Mouse (Mus musculus): ENCODE data around the gene Srarp.

Gene Srarp

GRCm38 (mm10) chr4:141456193-141456938 is 20.5 kb upstream of the Srarp start:
- no peak for DNase-seq

DNA sequence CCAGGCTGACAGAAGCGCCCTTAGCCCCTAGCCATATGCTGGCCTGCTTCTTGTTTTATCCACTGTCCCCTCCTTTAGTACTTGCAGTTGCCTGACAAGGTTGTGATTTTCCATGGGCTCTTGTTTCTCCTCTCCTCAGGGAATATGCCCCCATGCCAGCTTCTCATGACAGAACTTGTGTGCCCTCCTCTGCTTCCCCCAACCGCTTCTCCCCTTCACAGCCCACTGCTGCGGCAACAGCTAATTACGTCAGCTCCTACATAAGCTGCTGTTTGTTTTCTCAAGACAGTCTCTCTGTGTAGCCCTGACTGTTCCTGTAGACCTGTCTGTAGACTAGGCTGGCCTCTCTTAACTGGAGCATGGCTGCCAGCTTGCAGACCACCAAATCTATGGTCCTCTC is 19.6 kb upstream of the Srarp start:
- no peak for DNase-seq

- DNase-seq: no peak
Measured at GRCm38 (mm10) chr4:141454581-141455350, 18.9 kb upstream of the Srarp start.

GRCm38 (mm10) chr4:141451916-141452450 is 16.1 kb upstream of the Srarp start:
- DNase-seq: no peak

DNA sequence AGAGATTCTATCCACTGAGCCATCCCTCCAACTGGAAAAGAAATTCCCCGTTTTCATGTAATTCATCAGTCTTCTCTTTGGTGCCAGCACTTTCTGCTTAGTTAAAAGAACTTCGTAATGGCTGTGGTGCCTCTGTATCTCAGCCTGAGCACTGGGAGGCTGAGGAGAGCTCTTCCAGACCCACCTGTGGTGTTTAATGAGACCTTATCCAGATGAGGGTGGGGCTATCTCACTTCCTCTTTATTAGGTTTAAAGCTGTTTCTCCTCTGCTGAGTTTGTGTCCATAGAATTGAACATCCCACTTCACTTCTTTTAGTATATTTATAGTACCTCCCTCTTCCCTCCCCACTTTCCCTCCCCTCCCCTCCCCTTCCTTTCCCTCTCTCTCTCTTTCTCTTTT is 15.3 kb upstream of the Srarp start:
- no peak for DNase-seq

DNA sequence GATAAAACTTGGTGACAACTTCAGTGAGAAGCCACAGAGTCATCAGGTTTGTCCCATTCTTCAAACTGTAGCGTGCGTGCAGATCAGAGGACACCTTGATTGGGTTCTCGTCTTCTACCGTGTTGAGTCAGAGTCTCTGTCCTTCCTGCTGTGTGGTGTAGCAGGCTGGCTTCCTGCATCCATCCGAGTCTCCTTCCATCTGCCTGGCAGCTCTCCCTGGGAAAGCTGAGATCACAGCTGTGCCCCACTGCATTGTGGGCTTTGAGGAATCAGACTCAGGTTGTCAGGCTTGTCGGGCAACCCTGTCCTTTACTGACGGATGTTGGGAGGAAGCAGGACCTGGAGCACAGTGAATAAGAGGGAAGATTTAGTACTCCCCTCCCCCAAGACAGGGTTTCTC is 10.3 kb upstream of the Srarp start:
- no peak for DNase-seq

DNA sequence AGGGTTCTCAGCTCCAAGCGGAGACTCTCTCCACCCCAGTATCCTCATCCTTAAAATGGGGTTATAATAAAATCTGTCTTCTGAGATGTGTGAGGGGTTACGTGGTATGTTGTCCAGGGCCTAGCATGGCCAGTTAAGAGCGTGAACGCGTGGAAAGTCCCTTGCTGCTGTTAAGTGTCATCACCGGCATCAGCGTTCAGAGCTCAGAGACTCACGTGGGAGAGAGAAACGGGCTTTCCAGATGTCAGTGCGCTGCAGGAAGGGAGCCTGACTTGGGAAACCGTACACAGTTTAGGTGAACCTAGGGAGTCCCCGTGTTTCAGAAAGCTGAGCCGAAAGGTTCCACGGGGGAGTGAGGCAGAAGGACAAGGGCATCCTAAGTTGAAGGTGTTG is 9.4 kb upstream of the Srarp start:
- DNase-seq: no peak

DNA sequence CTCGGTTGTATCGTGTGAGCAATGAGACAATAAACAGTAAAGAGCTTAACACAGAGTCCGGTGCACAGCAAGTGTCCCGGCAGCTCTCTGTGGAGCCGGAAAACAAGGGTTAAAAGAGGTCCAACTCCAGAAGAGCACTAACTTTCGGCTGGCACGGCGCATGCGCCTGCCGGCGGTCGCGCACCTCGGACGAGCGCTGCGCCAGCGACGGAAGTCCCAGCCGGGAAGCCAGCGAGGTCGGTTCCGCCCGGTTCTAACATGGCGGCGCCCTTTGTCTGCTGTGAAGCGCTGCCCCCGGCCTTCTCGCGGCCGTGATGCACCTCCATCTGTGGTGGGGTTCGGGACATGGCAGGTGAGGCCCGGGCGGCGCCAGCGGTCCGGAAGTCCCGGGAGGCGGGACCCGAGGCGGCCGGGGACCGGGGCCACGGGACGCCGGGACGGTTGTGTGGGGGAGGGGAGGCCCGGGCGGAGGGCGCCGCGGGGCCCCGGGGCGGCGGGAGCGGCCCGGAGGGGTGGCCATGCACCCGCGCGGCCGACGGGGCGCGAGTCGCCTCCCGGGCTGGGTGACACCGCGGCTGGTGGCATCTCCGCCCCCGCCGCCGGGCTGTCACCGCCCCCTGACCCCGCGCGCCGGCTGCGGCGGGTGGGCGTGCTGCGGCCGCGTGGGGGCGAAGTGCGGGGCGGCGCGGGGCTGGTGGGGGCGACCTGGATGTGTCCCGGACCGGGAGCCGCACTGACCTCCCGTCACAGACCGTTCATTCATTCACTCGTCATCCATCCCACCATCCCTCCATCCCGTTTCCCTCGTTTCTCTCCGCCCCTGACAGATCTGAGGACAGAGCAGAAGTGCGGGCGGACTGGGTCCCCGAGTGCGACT is 8.8 kb upstream of the Srarp start, which contains the start of gene Zbtb17:
Gene Zbtb17 (plus strand): TSS at position 204 of the 877 bp plus-strand sequence.
- DNase-seq: peak; percentile 88

- DNase-seq: no peak
Measured at GRCm38 (mm10) chr4:141443641-141444429, 7.9 kb upstream of the Srarp start.

- DNase-seq: no peak
Measured at GRCm38 (mm10) chr4:141440877-141441276, 5.0 kb upstream of the Srarp start.

- no peak for DNase-seq
Measured at GRCm38 (mm10) chr4:141439083-141439803, 3.3 kb upstream of the Srarp start.

DNA sequence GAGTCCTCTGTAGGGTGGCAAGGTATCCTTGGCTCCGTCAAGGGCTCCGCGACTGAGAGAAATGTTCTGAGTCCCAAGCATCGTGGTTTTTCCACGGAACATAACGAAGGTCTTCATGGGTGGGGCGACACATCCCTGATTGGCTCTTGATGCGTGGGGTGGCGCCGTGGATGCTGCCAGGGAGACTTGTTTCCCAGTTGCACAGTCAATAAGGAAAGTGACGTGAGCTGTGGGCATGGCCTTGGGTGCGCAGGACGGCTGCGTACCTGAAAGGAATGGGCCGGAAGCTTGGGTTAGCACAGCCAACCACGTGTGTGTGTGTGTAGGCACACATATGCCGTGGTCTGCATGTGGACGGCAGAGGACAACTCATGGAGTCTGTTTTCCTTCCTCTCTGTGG is 2.7 kb downstream of the Srarp start:
- DNase-seq: no peak

DNA sequence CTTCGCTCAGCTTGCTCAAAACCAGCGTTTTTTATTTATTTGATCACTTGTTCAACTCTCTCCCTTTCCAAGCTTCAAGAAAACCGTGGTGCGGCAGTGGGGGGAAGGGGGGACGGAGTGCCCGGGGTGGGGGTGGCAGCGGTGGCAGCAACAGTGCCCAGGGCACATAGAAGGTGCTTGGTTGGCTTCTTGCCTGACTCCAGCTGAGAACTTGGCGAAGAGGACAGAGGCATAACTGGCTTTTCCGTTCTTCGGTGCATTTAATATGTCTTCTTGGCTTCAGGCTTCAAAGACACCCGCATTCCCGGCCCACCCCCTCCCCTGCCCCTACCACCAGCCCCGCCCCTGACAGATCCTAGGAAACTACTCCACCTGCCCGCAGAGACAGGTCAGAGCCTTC is 3.2 kb downstream of the Srarp start:
- no peak for DNase-seq

- no peak for DNase-seq
Measured at GRCm38 (mm10) chr4:141430997-141431396, 4.9 kb downstream of the Srarp start.

DNA sequence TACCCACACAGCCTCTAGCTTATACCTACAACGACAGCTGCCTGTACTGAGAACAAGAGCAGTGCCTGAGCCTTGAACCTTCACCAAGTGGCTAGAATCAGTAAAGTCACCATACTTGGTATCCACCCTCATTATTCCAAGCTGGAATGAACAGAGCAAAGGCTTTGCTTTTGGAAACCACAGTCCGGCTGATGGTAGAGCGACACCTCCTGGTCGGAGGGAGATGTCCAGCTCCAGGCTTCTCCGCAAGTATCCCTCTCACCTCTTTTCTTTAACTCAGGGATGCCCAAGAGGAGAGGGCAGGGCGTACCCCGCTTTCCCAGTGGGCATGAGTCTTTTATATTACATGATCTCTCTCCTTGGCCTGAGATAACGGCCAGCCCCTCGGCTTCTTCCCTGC is 6.1 kb downstream of the Srarp start:
- DNase-seq: no peak

GRCm38 (mm10) chr4:141429381-141429780 is 6.5 kb downstream of the Srarp start:
- DNase-seq: no peak

GRCm38 (mm10) chr4:141427921-141428320 is 8.0 kb downstream of the Srarp start:
- no peak for DNase-seq

- no peak for DNase-seq
Measured at GRCm38 (mm10) chr4:141426796-141427745, 8.8 kb downstream of the Srarp start.

DNA sequence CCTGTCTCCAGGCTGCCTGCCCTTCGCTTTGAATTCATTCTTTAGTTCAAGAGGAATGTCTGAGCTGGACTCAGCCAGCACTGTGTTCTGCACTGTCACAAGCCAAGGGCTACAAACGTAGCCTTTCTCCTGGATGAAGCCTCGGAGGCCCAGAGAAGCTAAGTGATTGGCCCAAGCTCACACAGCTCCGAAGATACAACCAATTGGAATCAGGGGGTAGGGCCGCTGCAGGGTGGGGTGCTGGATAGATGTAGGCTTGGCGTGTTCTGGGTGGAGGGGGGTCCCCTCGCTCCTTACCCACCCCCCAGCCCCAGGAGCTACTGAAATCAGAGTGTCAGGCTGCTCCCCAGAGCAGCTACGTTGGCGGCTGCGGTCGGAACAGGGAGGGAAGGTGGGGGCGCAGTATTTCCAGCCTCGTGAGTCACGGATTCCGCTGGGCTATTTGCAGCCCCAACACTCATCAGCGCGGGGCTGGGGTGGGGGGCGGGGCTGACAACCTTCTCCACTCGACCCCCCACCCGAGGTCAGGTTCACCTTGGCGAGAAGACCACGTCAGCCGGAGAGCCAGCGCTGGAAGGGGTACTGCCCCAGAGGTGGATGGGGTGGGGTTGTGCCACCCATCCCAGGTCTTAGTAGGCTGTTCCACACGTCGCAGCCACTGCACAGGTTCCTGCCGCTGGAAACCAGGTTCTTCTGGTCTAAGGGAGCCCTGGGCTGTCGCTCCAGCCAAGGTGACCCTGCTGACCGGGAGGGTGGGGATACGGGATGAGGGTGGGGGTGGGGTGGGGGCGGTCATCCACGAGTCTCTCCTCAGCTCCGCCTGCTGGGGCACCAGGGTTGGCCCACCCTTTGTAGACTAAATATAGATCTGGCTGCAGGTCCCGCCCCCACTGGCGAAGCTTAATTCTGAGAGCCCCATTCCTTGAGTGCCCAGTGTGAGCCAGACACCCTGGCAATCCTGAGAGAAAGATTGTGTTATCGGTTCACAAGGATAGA is 10.1 kb downstream of the Srarp start:
- DNase-seq: peak; percentile 83

All from layer of hippocampus, adult 9-11 months (tissue).